Mouse (Mus musculus): ENCODE results near the gene Trim67. TPM values are rescaled to one million over a fixed set of nuclear protein-coding genes. Genes with fewer than 3 reads are reported as not detected.

The Trim67 gene
- polyA plus RNA-seq, 1 experiment from 2014 or later: 0.05 TPM

- no peaks in the 10 kb centered on the region for H3K9me3 ChIP-seq (ENCODE audit: low read length)
- H3K9ac ChIP-seq (replicated peaks; ENCODE audit: low read length): no peak overlapping the region
- no peaks in the 10 kb centered on the region for H3K27me3 ChIP-seq (ENCODE audit: insufficient read depth, low read length)
- no peak overlapping the region for H3K4me2 ChIP-seq (replicated peaks; ENCODE audit: low read depth, low read length)
- H3K36me3 ChIP-seq (ENCODE audit: insufficient read depth, low read length): no peaks in the 10 kb centered on the region
- H3K27ac ChIP-seq (ENCODE audit: low read length): no peak overlapping the region
- H3K4me3 ChIP-seq (ENCODE audit: low read length): no peak overlapping the region
- peaks cover 31% of the 10 kb centered on the region for H3K4me1 ChIP-seq (ENCODE audit: insufficient read depth, low read length)
- ATAC-seq (ENCODE audit: low FRiP score, low TSS enrichment): no peak
- 77% methylated on average over 5 of the region's 5 CpGs for WGBS
Measured at GRCm38 (mm10) chr8:124756601-124757000, 36.3 kb upstream of the Trim67 start.

GRCm38 (mm10) chr8:124758544-124758943, 34.3 kb upstream of the Trim67 start:
- H3K27me3 ChIP-seq (ENCODE audit: insufficient read depth, low read length): no peaks in the 10 kb centered on the region
- no peak overlapping the region for H3K27ac ChIP-seq (ENCODE audit: low read length)
- H3K36me3 ChIP-seq (ENCODE audit: insufficient read depth, low read length): no peaks in the 10 kb centered on the region
- 44% methylated on average over 3 of the region's 3 CpGs for WGBS
- H3K4me3 ChIP-seq (ENCODE audit: low read length): no peak overlapping the region
- no peak overlapping the region for H3K4me2 ChIP-seq (replicated peaks; ENCODE audit: low read depth, low read length)
- H3K4me1 ChIP-seq (ENCODE audit: insufficient read depth, low read length): peaks cover 19% of the 10 kb centered on the region
- no peaks in the 10 kb centered on the region for H3K9me3 ChIP-seq (ENCODE audit: low read length)
- no peak overlapping the region for H3K9ac ChIP-seq (replicated peaks; ENCODE audit: low read length)
- no peak for ATAC-seq (ENCODE audit: low FRiP score, low TSS enrichment)

- H3K4me3 ChIP-seq (ENCODE audit: low read length): no peak overlapping the region
- ATAC-seq (ENCODE audit: low FRiP score, low TSS enrichment): no peak
- no peaks in the 10 kb centered on the region for H3K27me3 ChIP-seq (ENCODE audit: insufficient read depth, low read length)
- 59% methylated on average over 7 of the region's 7 CpGs for WGBS
- no peak overlapping the region for H3K27ac ChIP-seq (ENCODE audit: low read length)
- no peaks in the 10 kb centered on the region for H3K9me3 ChIP-seq (ENCODE audit: low read length)
- H3K4me1 ChIP-seq (ENCODE audit: insufficient read depth, low read length): no peaks in the 10 kb centered on the region
- H3K4me2 ChIP-seq (replicated peaks; ENCODE audit: low read depth, low read length): no peak overlapping the region
- H3K36me3 ChIP-seq (ENCODE audit: insufficient read depth, low read length): no peaks in the 10 kb centered on the region
- H3K9ac ChIP-seq (replicated peaks; ENCODE audit: low read length): no peak overlapping the region
Measured at GRCm38 (mm10) chr8:124763061-124763460, 29.8 kb upstream of the Trim67 start.

- 63% methylated on average over 2 of the region's 2 CpGs for WGBS
- no peak for ATAC-seq (ENCODE audit: low FRiP score, low TSS enrichment)
- H3K9ac ChIP-seq (replicated peaks; ENCODE audit: low read length): no peak overlapping the region
- no peaks in the 10 kb centered on the region for H3K36me3 ChIP-seq (ENCODE audit: insufficient read depth, low read length)
- H3K4me2 ChIP-seq (replicated peaks; ENCODE audit: low read depth, low read length): no peak overlapping the region
- H3K27ac ChIP-seq (ENCODE audit: low read length): no peak overlapping the region
- no peak overlapping the region for H3K4me3 ChIP-seq (ENCODE audit: low read length)
- H3K4me1 ChIP-seq (ENCODE audit: insufficient read depth, low read length): peaks cover 8% of the 10 kb centered on the region
- no peaks in the 10 kb centered on the region for H3K9me3 ChIP-seq (ENCODE audit: low read length)
- no peaks in the 10 kb centered on the region for H3K27me3 ChIP-seq (ENCODE audit: insufficient read depth, low read length)
Measured at GRCm38 (mm10) chr8:124772389-124772788, 20.5 kb upstream of the Trim67 start.

GRCm38 (mm10) chr8:124775695-124776094, 17.2 kb upstream of the Trim67 start:
- no peak for ATAC-seq (ENCODE audit: low FRiP score, low TSS enrichment)
- H3K4me3 ChIP-seq (ENCODE audit: low read length): peak overlapping the region; percentile 9; the same call in 1 of the 2 replicates
- 0 out of 2 replicates have a peak overlapping the region, but pooled peaks have one; percentile 31 for H3K9ac ChIP-seq (replicated peaks; ENCODE audit: low read length)
- H3K4me2 ChIP-seq (replicated peaks; ENCODE audit: low read depth, low read length): peak overlapping the region; percentile 35
- 15% methylated on average over 16 of the region's 16 CpGs for WGBS
- H3K36me3 ChIP-seq (ENCODE audit: insufficient read depth, low read length): no peaks in the 10 kb centered on the region
- no peaks in the 10 kb centered on the region for H3K27me3 ChIP-seq (ENCODE audit: insufficient read depth, low read length)
- peaks cover 15% of the 10 kb centered on the region for H3K4me1 ChIP-seq (ENCODE audit: insufficient read depth, low read length)
- no peak overlapping the region for H3K27ac ChIP-seq (ENCODE audit: low read length)
- no peaks in the 10 kb centered on the region for H3K9me3 ChIP-seq (ENCODE audit: low read length)

GRCm38 (mm10) chr8:124780236-124780635, 12.7 kb upstream of the Trim67 start:
- H3K27me3 ChIP-seq (ENCODE audit: insufficient read depth, low read length): no peaks in the 10 kb centered on the region
- no peaks in the 10 kb centered on the region for H3K9me3 ChIP-seq (ENCODE audit: low read length)
- no peak overlapping the region for H3K4me2 ChIP-seq (replicated peaks; ENCODE audit: low read depth, low read length)
- ATAC-seq (ENCODE audit: low FRiP score, low TSS enrichment): peak; percentile 73
- no peaks in the 10 kb centered on the region for H3K36me3 ChIP-seq (ENCODE audit: insufficient read depth, low read length)
- peaks cover 7% of the 10 kb centered on the region for H3K4me1 ChIP-seq (ENCODE audit: insufficient read depth, low read length)
- H3K9ac ChIP-seq (replicated peaks; ENCODE audit: low read length): no peak overlapping the region; the same call in 1 of the 2 replicates
- H3K4me3 ChIP-seq (ENCODE audit: low read length): no peak overlapping the region
- WGBS: 11% methylated on average over 7 of the region's 7 CpGs
- no peak overlapping the region for H3K27ac ChIP-seq (ENCODE audit: low read length)

GRCm38 (mm10) chr8:124782431-124782830, 10.5 kb upstream of the Trim67 start:
- no peak for ATAC-seq (ENCODE audit: low FRiP score, low TSS enrichment)
- H3K4me1 ChIP-seq (ENCODE audit: insufficient read depth, low read length): peaks cover 7% of the 10 kb centered on the region
- H3K9ac ChIP-seq (replicated peaks; ENCODE audit: low read length): no peak overlapping the region
- 89% methylated on average over 3 of the region's 3 CpGs for WGBS
- no peak overlapping the region for H3K27ac ChIP-seq (ENCODE audit: low read length)
- peaks cover 3% of the 10 kb centered on the region; the same call in 1 of the 2 replicates for H3K27me3 ChIP-seq (ENCODE audit: insufficient read depth, low read length)
- H3K9me3 ChIP-seq (ENCODE audit: low read length): no peaks in the 10 kb centered on the region
- H3K4me2 ChIP-seq (replicated peaks; ENCODE audit: low read depth, low read length): no peak overlapping the region
- H3K36me3 ChIP-seq (ENCODE audit: insufficient read depth, low read length): no peaks in the 10 kb centered on the region
- H3K4me3 ChIP-seq (ENCODE audit: low read length): no peak overlapping the region

GRCm38 (mm10) chr8:124783228-124783627, 9.7 kb upstream of the Trim67 start:
- WGBS: 74% methylated on average over 15 of the region's 15 CpGs
- H3K4me3 ChIP-seq (ENCODE audit: low read length): no peak overlapping the region
- peaks cover 7% of the 10 kb centered on the region for H3K4me1 ChIP-seq (ENCODE audit: insufficient read depth, low read length)
- no peaks in the 10 kb centered on the region for H3K36me3 ChIP-seq (ENCODE audit: insufficient read depth, low read length)
- peaks cover 3% of the 10 kb centered on the region; the same call in 1 of the 2 replicates for H3K27me3 ChIP-seq (ENCODE audit: insufficient read depth, low read length)
- H3K9me3 ChIP-seq (ENCODE audit: low read length): no peaks in the 10 kb centered on the region
- H3K27ac ChIP-seq (ENCODE audit: low read length): no peak overlapping the region
- ATAC-seq (ENCODE audit: low FRiP score, low TSS enrichment): no peak
- no peak overlapping the region for H3K9ac ChIP-seq (replicated peaks; ENCODE audit: low read length)
- no peak overlapping the region for H3K4me2 ChIP-seq (replicated peaks; ENCODE audit: low read depth, low read length)

GRCm38 (mm10) chr8:124784613-124785012, 8.3 kb upstream of the Trim67 start:
- 85% methylated on average over 13 of the region's 13 CpGs for WGBS
- no peak overlapping the region for H3K27ac ChIP-seq (ENCODE audit: low read length)
- H3K36me3 ChIP-seq (ENCODE audit: insufficient read depth, low read length): no peaks in the 10 kb centered on the region
- H3K9me3 ChIP-seq (ENCODE audit: low read length): no peaks in the 10 kb centered on the region
- H3K4me1 ChIP-seq (ENCODE audit: insufficient read depth, low read length): peaks cover 7% of the 10 kb centered on the region
- no peak overlapping the region for H3K4me3 ChIP-seq (ENCODE audit: low read length)
- H3K9ac ChIP-seq (replicated peaks; ENCODE audit: low read length): no peak overlapping the region
- peaks cover 3% of the 10 kb centered on the region; the same call in 1 of the 2 replicates for H3K27me3 ChIP-seq (ENCODE audit: insufficient read depth, low read length)
- no peak overlapping the region for H3K4me2 ChIP-seq (replicated peaks; ENCODE audit: low read depth, low read length)
- ATAC-seq (ENCODE audit: low FRiP score, low TSS enrichment): no peak

- H3K36me3 ChIP-seq (ENCODE audit: insufficient read depth, low read length): no peaks in the 10 kb centered on the region
- no peaks in the 10 kb centered on the region for H3K9me3 ChIP-seq (ENCODE audit: low read length)
- no peak overlapping the region for H3K4me3 ChIP-seq (ENCODE audit: low read length)
- 74% methylated on average over 4 of the region's 4 CpGs for WGBS
- H3K27me3 ChIP-seq (ENCODE audit: insufficient read depth, low read length): peaks cover 49% of the 10 kb centered on the region
- no peak for ATAC-seq (ENCODE audit: low FRiP score, low TSS enrichment)
- no peak overlapping the region for H3K27ac ChIP-seq (ENCODE audit: low read length)
- H3K4me1 ChIP-seq (ENCODE audit: insufficient read depth, low read length): peaks cover 23% of the 10 kb centered on the region
- H3K9ac ChIP-seq (replicated peaks; ENCODE audit: low read length): no peak overlapping the region
- H3K4me2 ChIP-seq (replicated peaks; ENCODE audit: low read depth, low read length): no peak overlapping the region
Measured at GRCm38 (mm10) chr8:124790676-124791075, 2.2 kb upstream of the Trim67 start.

Measured in kidney, embryonic 16.5 days (tissue).